Mouse (Mus musculus) spleen, adult 2 months (tissue): ENCODE measurements around the gene Amz2.

Experiments used
- CTCF ChIP-seq: fragments of 200-500 bp; IDR thresholded peaks from 2 replicates; pipeline ENCODE4 v1.5.1; 2011; ENCODE audit warnings: mild to moderate bottlenecking, inconsistent platforms; ENCODE audit not compliant: insufficient read depth, insufficient read length, insufficient replicate concordance; ENCODE audit errors: extremely low read depth
- POLR2A ChIP-seq: fragments of 200-500 bp; IDR thresholded peaks from 2 replicates; pipeline ENCODE4 v1.6.1; 2011; ENCODE audit warnings: low read depth, low read length, inconsistent platforms

DNA sequence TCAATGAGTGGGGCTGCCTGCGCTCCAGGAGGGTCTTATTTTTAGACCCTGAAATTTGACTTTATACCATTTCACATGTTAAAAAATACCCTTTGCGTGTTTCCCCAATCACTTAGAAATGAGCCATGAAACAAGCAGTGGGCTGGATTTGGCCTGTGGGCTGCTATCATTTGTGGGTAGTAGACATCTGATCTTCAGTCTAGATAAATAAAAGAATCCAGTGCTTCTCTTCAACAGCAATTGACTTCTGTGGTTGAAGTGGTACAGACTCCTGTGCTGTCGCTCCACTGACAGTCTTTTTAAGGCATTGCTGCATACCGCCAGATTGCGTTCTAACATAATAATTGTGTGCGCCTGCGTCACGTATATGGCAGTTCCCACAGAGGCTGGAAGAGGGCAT lies 40.5 kb upstream of the Amz2 start:
- no peak for TF ChIP-seq POLR2A
- TF ChIP-seq CTCF = no peak
